Mouse (Mus musculus): ENCODE data around the gene Nmt2.

The Nmt2 gene

GRCm38 (mm10) chr2:3283602-3284472, at the start of gene Nmt2:
Nmt2 (plus strand) TSS chr2:3284212.
- TF ChIP-seq GATA4 (IDR thresholded peaks at IDR 0.05; ENCODE audit: insufficient replicate concordance, low read length): peak; percentile 45; the same call in 1 of the 2 replicates

- TF ChIP-seq GATA4 (IDR thresholded peaks at IDR 0.05; ENCODE audit: insufficient replicate concordance, low read length): no peak
These were observed 44.8 kb upstream of the Nmt2 start for GRCm38 (mm10) chr2:3239255-3239654.

- no peak for TF ChIP-seq GATA4 (IDR thresholded peaks at IDR 0.05; ENCODE audit: insufficient replicate concordance, low read length)
These were observed 39.8 kb upstream of the Nmt2 start for GRCm38 (mm10) chr2:3244251-3244650.

- no peak for TF ChIP-seq GATA4 (IDR thresholded peaks at IDR 0.05; ENCODE audit: insufficient replicate concordance, low read length)
These were observed 32.7 kb upstream of the Nmt2 start for GRCm38 (mm10) chr2:3251309-3251708.

GRCm38 (mm10) chr2:3266466-3266865, 17.5 kb upstream of the Nmt2 start:
- no peak for TF ChIP-seq GATA4 (IDR thresholded peaks at IDR 0.05; ENCODE audit: insufficient replicate concordance, low read length)

GRCm38 (mm10) chr2:3267879-3268278, 16.1 kb upstream of the Nmt2 start:
- TF ChIP-seq GATA4 (IDR thresholded peaks at IDR 0.05; ENCODE audit: insufficient replicate concordance, low read length): no peak

GRCm38 (mm10) chr2:3273349-3273748, 10.7 kb upstream of the Nmt2 start:
- no peak for TF ChIP-seq GATA4 (IDR thresholded peaks at IDR 0.05; ENCODE audit: insufficient replicate concordance, low read length)

GRCm38 (mm10) chr2:3276106-3276505, 7.9 kb upstream of the Nmt2 start:
- TF ChIP-seq GATA4 (IDR thresholded peaks at IDR 0.05; ENCODE audit: insufficient replicate concordance, low read length): no peak

GRCm38 (mm10) chr2:3277502-3277901, 6.5 kb upstream of the Nmt2 start:
- TF ChIP-seq GATA4 (IDR thresholded peaks at IDR 0.05; ENCODE audit: insufficient replicate concordance, low read length): no peak

GRCm38 (mm10) chr2:3281311-3281710, 2.7 kb upstream of the Nmt2 start:
- no peak for TF ChIP-seq GATA4 (IDR thresholded peaks at IDR 0.05; ENCODE audit: insufficient replicate concordance, low read length)

- no peak for TF ChIP-seq GATA4 (IDR thresholded peaks at IDR 0.05; ENCODE audit: insufficient replicate concordance, low read length)
These were observed 978 bp upstream of the Nmt2 start for GRCm38 (mm10) chr2:3282866-3283601.

GRCm38 (mm10) chr2:3284473-3285180, 615 bp downstream of the Nmt2 start:
- no peak for TF ChIP-seq GATA4 (IDR thresholded peaks at IDR 0.05; ENCODE audit: insufficient replicate concordance, low read length)

GRCm38 (mm10) chr2:3285181-3285530, 1.1 kb downstream of the Nmt2 start:
- TF ChIP-seq GATA4 (IDR thresholded peaks at IDR 0.05; ENCODE audit: insufficient replicate concordance, low read length): no peak

GRCm38 (mm10) chr2:3285709-3286108, 1.7 kb downstream of the Nmt2 start:
- TF ChIP-seq GATA4 (IDR thresholded peaks at IDR 0.05; ENCODE audit: insufficient replicate concordance, low read length): no peak

- TF ChIP-seq GATA4 (IDR thresholded peaks at IDR 0.05; ENCODE audit: insufficient replicate concordance, low read length): no peak
These were observed 2.2 kb downstream of the Nmt2 start for GRCm38 (mm10) chr2:3286243-3286642.

GRCm38 (mm10) chr2:3289581-3289980, 5.6 kb downstream of the Nmt2 start:
- no peak for TF ChIP-seq GATA4 (IDR thresholded peaks at IDR 0.05; ENCODE audit: insufficient replicate concordance, low read length)

All from liver, adult (tissue).